Mouse (Mus musculus) cerebellum, adult 2 months (tissue): ENCODE data around the gene Ube2o. TPM values are rescaled to one million over a fixed set of nuclear protein-coding genes. Genes with fewer than 3 reads are reported as not detected.

Experiments used
- DNase-seq, 2 experiments: peaks; one replicate each; pipeline ENCODE4 v3.0.0; 2021
- H3K27ac ChIP-seq: fragments of 200-500 bp; 2 replicates; pipeline ENCODE4 v1.5.1; 2012; ENCODE audit warnings: low read length, control low read depth, inconsistent platforms; ENCODE audit not compliant: insufficient read depth
- H3K27me3 ChIP-seq: fragments of 200-500 bp; 2 replicates; pipeline ENCODE4 v1.6.1; 2012; ENCODE audit warnings: inconsistent platforms, mild to moderate bottlenecking, low read length, moderate library complexity; ENCODE audit not compliant: control insufficient read depth, insufficient read depth
- H3K4me1 ChIP-seq: fragments of 200-500 bp; 2 replicates; pipeline ENCODE4 v1.6.1; 2011; ENCODE audit warnings: low read length; ENCODE audit not compliant: control insufficient read depth, insufficient read depth
- H3K4me3 ChIP-seq: fragments of 200-500 bp; replicated peaks from 2 replicates; pipeline ENCODE3; 2011; ENCODE audit warnings: mild to moderate bottlenecking, low read depth, low read length, control low read depth; ENCODE audit not compliant: insufficient read depth
- CTCF ChIP-seq: fragments of 200-500 bp; IDR thresholded peaks from 2 replicates; pipeline ENCODE4 v1.5.1; 2011; ENCODE audit warnings: low read depth, mild to moderate bottlenecking, control low read depth, low read length, moderate library complexity, borderline replicate concordance; ENCODE audit not compliant: insufficient read depth
- POLR2A ChIP-seq: fragments of 200-500 bp; IDR thresholded peaks from 2 replicates; pipeline ENCODE4 v1.6.1; 2011; ENCODE audit warnings: low read length, control low read depth, borderline replicate concordance; ENCODE audit not compliant: insufficient read depth
- WGBS: fragments of 180-500 bp; shearing (Covaris S2); methylation state at CpG from one replicate; pipeline ENCODE4 v1.1.7; 2018; 5-methylcytosine and 5-hydroxymethylcytosine counted together
- polyA plus RNA-seq: library from polyadenylated mRNA; depleted of rRNA; stranded (reverse); fragments of >200 nt; gene quantifications from 2 replicates; pipeline ENCODE4 v1.2.3, GENCODE M21; 2012

Ube2o gene
- polyA plus RNA-seq, 1 experiment, result 88.2 TPM

DNA sequence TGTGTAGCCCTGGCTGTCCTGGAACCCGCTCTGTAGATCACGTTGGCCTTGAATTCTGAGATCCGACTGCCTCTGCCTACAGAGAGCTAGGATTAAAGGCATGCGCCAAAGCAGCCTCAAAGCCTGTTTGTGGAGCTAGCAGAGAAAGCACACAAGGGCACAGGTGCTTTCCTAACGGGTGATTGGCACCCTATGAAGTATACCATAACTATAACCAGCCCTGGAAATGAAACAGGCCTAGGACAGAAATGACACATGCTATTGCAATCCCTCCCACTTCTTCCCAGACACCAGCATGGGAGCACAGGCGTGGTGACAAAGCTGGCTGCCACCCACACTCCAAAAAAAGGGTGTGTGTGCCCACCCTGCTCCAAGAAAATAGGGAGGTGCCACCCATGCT is 68.3 kb downstream of the Ube2o start:
- TF ChIP-seq POLR2A (no peak), CTCF (no peak)
- Histone ChIP-seq H3K4me1 (peaks cover 7% of the 10 kb centered on the region; the same call in 1 of the 2 replicates), H3K27me3 (no peaks in the 10 kb centered on the region), H3K4me3 (no peak overlapping the region), H3K27ac (no peak overlapping the region)
- no peak for DNase-seq
- WGBS, result 78% methylated on average over 6 of the region's 6 CpGs

DNA sequence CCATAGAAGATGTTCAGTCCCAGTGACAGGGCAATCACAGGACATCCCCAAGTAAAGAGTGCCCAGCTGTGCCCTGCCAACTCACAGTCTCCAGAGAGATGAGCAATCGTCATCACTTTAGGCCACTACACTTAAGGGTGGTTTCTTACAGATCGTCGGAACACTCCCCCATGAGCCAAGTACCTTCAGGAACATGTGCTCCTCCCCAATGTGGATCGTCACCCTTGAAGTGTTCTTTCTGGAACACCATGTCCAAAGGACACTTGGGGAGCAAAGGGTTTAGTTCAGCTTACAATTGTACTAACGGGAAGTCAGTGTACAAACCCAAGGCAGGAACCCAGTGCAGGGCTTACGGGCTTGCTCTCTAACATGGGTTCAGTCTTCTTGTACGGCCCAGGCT is 69.1 kb downstream of the Ube2o start:
- WGBS, result 95% methylated on average over 7 of the region's 7 CpGs
- Histone ChIP-seq H3K27me3 (no peaks in the 10 kb centered on the region), H3K27ac (no peak overlapping the region), H3K4me1 (peaks cover 7% of the 10 kb centered on the region; the same call in 1 of the 2 replicates), H3K4me3 (no peak overlapping the region)
- TF ChIP-seq CTCF (no peak), POLR2A (no peak)
- DNase-seq, result no peak

GRCm38 (mm10) chr11:116511301-116511868 is 69.9 kb downstream of the Ube2o start:
- no peaks in the 10 kb centered on the region for H3K27me3 ChIP-seq
- H3K4me3 ChIP-seq, result no peak overlapping the region
- no peak overlapping the region for H3K27ac ChIP-seq
- H3K4me1 ChIP-seq, result peaks cover 7% of the 10 kb centered on the region; the same call in 1 of the 2 replicates
- DNase-seq, result no peak
- no peak for TF ChIP-seq POLR2A
- TF ChIP-seq CTCF, result no peak
- WGBS, result 80% methylated on average over 7 of the region's 7 CpGs

DNA sequence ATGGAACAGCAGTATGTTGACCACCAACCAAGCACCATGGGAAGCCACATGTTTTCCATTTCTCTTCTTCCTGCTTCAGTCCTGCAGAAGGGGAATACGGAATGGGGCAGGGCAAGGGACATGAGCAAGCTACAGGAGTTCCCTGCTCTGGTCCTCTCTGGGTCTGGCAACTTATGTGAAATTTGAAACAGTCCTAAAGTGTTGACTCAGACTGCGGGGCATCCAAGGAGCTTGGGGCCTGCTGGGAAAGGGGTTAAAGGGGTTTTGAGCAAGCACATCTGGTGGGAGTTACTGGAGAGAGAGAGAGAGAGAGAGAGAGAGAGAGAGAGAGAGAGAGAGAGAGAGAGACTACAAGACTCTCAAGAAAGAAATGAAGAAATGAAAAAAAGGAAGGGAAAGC is 72.6 kb downstream of the Ube2o start:
- Histone ChIP-seq H3K4me3 (no peak overlapping the region), H3K4me1 (peaks cover 9% of the 10 kb centered on the region), H3K27me3 (no peaks in the 10 kb centered on the region), H3K27ac (no peak overlapping the region)
- TF ChIP-seq CTCF (no peak), POLR2A (no peak)
- 85% methylated on average over 2 of the region's 2 CpGs for WGBS
- DNase-seq, result no peak

- H3K27me3 ChIP-seq, result no peaks in the 10 kb centered on the region
- peak in 1 of 2 experiments; percentile 30 for DNase-seq
- H3K4me1 ChIP-seq, result peaks cover 9% of the 10 kb centered on the region
- TF ChIP-seq POLR2A (no peak), CTCF (no peak)
- H3K27ac ChIP-seq, result no peak overlapping the region
- 39% methylated on average over 17 of the region's 17 CpGs for WGBS
- no peak overlapping the region for H3K4me3 ChIP-seq
These were observed 74.9 kb downstream of the Ube2o start for GRCm38 (mm10) chr11:116506151-116506875.

DNA sequence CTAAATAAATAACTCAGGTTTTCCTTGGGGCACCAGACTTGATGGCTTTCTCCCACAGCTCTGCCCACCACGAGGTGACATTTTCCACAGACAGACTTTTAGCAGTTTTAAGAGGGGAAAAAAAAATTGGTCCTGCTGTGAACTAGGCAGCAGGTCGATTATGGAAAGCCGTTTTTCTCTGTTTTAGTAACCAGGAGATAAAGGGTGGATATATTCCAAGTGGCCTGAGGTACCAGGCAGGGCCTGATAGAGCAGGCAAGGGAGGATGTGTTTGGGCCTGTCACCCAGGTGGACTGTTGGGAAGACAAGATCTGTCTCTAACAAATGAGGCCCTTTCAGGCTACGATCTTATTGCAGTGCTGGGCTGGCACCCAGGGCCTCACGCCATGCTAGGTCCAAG is 75.7 kb downstream of the Ube2o start:
- DNase-seq, result no peak
- 38% methylated on average over 5 of the region's 5 CpGs for WGBS
- H3K4me3 ChIP-seq, result no peak overlapping the region
- H3K27me3 ChIP-seq, result no peaks in the 10 kb centered on the region
- H3K4me1 ChIP-seq, result peaks cover 12% of the 10 kb centered on the region
- no peak overlapping the region for H3K27ac ChIP-seq
- TF ChIP-seq CTCF (no peak), POLR2A (no peak)

DNA sequence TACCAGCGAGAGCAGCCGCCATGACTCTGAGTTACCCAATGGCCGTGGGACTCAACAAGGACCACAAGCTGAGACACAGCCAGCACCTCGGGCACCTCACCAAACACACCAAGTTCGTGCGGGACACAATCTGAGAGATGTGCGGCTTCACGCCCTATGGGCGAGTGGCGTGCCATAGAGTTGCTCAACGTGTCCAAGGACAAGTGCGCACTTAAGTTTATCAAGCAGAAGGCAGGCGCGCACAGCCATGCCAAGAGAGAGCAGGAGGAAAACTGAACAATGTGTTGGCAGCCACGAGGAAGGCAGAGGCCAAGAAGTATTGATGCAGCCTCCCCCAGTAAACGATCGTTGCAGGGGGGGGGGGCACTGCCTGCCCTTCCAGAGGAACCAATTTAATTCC is 76.7 kb downstream of the Ube2o start:
- Histone ChIP-seq H3K27ac (no peak overlapping the region), H3K4me1 (peaks cover 12% of the 10 kb centered on the region), H3K4me3 (no peak overlapping the region), H3K27me3 (no peaks in the 10 kb centered on the region)
- DNase-seq, result no peak
- WGBS, result 55% methylated on average over 17 of the region's 17 CpGs
- TF ChIP-seq CTCF (no peak), POLR2A (no peak)
